Mouse (Mus musculus) left cerebral cortex, postnatal 10 days (tissue): ENCODE data around the gene Ces3a. TPM values are rescaled to one million over a fixed set of nuclear protein-coding genes. Genes with fewer than 3 reads are reported as not detected.
"Not testable (repeated sequence)": the region's sequence is repeated elsewhere in the genome, so short reads cannot be mapped to it uniquely, and the experiment has no call there.

Experiments
- DNase-seq, 2 experiments: peaks; one replicate each; pipeline ENCODE4 v3.0.0; 2021 to 2022; ENCODE audit warnings: low spot score in 2 of 2, mixed read lengths in 1 of 2; ENCODE audit errors: extremely low spot score in 1 of 2
- intact Hi-C: fragments of 180-260 bp; cut with DNase I; formaldehyde crosslinking; loops from one replicate; pipeline ENCODE4 v1.15.1; 2025
- total RNA-seq, 2 experiments: library from RNA; stranded (reverse); gene quantifications; 2 replicates each; pipeline ENCODE4 v1.2.3; 2021

The Ces3a gene
- not detected for total RNA-seq

DNA sequence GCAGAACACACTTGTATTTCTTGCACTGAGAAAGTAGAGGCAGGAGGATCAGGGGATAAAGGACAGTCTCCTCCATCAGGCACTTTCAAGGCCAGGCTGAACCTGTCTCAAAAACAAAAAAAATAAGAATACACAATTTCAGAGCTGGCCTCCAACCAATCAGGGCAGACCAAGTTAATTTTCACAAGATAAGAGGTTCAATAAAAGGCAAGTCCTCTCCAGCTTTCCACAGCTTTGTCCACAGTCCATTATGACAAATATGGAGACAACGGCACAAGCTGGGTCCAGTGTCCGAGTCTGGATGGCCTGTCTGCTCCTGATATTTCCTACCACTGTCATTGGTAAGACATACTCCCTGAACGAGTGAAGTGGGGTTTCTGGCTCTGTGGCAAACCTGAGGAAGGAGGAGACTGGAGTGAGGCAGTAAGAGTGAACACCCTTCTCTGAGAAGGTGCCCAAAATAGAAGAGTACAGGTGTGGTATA is at the start of gene Ces3a:
Gene Ces3a (plus strand): TSS at position 231 of the 484 bp plus-strand sequence.
- no peak for DNase-seq
- intact Hi-C loops = no loop called here

GRCm38 (mm10) chr8:104999183-104999582 is 49.2 kb upstream of the Ces3a start:
- DNase-seq = no peak
- intact Hi-C loops = no loop called here

GRCm38 (mm10) chr8:105000586-105000985 is 47.8 kb upstream of the Ces3a start, which contains the start of gene Ces2h:
TSS of gene Ces2h (plus strand) at chr8:105000853.
- intact Hi-C loops = no loop called here

GRCm38 (mm10) chr8:105010000-105010399 is 38.4 kb upstream of the Ces3a start:
- no peak for DNase-seq
- intact Hi-C loops = no loop called here

More at GRCm38 (mm10) chr8:105000586-105000985, 47.8 kb upstream of the Ces3a start, which contains the start of gene Ces2h:
- no peak for DNase-seq

GRCm38 (mm10) chr8:105011136-105011535 is 37.3 kb upstream of the Ces3a start:
- DNase-seq = no peak
- intact Hi-C loops = no loop called here

DNA sequence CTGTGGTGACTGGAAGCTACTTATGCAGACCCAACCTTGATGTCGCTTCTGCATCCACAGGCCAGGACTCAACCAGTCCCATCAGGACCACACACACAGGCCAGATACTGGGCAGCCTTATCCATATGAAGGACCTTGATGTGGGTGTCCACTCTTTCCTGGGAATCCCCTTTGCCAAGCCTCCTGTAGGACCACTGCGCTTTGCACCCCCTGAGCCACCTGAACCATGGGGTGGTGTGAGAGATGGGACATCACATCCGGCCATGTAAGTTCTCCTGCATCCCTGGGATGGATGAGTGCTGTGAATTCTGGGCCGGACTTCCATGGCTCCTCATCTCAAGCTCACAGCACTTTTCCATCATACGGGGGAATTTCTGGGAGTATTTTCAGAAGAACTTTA is 34.0 kb upstream of the Ces3a start:
- intact Hi-C loops = no loop called here
- DNase-seq = no peak

DNA sequence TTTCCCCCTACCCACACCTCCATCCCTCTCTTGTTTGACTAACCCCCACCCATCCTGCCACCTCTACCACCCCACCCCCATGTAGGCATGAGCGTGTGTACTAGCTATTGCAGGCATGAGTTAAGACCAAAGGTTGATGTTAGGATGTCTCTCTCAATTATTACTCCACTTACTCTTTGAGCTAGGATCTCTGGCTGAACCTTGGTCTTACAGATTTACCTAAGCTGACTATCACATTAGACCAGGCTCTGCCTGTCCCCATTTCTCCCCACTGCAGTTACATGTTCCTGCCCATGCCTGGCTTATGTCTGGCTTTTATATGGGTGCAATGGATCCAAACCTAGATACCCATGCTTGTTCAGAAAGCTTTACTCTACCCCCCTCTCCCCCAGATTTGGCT is 26.4 kb upstream of the Ces3a start:
- intact Hi-C loops = no loop called here
- DNase-seq = no peak

GRCm38 (mm10) chr8:105023087-105023486 is 25.3 kb upstream of the Ces3a start:
- DNase-seq = no peak
- intact Hi-C loops = no loop called here

DNA sequence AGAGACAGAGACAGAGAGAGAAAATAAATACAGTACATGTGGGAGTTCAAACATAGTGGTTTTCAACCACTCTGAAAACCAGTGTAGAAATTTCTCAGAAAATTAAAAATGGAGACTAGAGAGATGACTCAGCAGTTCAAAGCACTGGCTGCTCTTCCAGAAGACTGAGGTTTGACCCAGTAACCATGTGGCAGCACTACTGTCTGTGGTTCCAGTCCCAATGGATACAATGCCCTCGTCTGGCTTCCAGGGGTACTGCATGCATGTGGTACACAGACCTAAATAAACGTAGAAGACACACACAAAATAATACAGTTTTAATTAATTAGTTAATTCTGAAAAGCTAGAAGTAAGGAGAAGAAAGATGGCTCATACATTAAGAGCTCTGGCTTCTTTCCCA is 23.4 kb upstream of the Ces3a start:
- no peak for DNase-seq
- intact Hi-C loops = no loop called here

DNA sequence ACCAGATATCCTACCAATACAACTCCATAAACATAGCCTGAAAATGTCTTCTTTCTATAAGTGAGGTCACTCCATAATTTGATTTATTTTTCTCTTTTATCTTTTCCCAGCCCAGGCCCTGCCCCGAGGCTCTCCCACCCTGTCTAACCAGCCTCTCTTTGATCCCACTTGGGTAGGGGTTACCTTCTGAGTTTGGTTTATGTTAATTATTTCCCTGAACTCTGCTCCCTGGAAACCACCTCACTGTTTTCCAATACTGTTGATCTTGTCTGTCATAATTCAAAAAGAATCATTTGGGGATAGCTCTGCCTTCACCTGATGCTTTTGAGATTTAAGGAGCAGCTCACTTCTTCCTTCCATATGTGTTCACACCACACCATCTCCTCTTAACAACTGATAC is 4.9 kb upstream of the Ces3a start:
- intact Hi-C loops = no loop called here
- DNase-seq = no peak

DNA sequence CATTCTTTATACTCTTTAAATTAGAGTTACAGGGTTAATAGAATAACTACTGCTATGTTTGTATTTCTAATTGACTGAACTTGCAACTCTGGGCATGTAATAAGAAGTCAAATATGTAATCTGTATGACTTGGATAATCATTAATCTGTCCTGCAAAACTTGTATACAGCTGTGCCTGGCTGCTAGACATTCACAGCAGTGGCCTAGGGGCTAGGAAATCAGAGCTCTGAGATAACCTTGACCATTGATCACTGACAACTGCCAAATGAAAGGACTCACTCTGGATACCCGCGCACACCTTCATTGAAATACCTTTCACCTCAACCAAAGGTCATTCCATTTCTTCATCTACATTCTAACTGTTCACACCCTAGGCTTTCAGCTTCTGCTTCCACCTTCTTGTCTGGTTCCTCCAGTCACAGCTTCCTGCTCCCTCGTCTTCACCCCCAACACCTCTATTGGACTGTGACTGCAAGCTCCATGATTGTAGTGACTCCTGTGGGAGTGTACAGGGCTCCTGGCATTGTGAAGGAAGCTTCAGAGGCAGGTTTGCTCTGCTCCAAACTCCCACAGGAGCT is 2.5 kb upstream of the Ces3a start:
- no peak for DNase-seq
- intact Hi-C loops = no loop called here

DNA sequence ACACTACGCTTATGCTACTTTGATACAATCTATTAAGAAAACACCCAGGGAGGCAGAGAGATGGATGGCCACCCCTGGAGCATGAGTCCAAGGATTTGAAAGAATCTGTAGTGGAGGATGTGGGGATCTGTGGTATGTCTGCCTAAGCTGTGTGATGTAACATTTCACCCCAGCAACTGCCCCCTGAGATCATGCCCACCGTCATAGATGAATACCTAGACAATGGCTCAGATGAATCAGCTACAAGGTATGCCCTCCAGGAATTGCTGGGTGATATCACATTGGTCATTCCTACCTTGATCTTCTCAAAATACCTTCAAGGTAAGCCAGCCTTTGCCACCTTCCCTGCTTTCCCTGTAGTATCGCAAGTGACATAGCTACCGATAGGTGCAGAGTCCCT is 7.8 kb downstream of the Ces3a start:
- intact Hi-C loops = no loop called here
- no peak for DNase-seq

GRCm38 (mm10) chr8:105060056-105060455 is 11.7 kb downstream of the Ces3a start:
- intact Hi-C loops = no loop called here
- DNase-seq = no peak

DNA sequence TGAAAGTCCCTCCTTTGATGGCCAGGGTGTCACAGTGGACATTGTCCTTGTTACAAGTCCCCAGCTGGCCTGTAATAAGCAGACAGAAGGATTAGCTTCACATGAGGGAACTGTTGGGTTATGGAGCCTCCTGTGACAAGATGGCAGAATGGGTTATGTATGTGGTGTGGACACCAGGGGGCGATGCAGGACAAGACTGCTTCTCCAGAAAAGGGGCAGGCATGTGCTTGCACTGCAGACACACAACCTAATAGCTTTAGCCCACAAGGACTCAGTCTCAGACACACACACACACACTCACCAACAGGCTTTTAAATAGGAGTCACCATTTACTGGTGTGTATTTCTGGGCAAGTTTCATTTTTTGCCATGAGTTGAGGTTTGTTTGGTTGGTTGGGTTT is 18.4 kb downstream of the Ces3a start:
- intact Hi-C loops = no loop called here
- peak in 1 of 2 experiments; percentile 26 for DNase-seq

- DNase-seq, intact Hi-C loops: not testable (repeated sequence)
These were observed 19.5 kb downstream of the Ces3a start for GRCm38 (mm10) chr8:105067905-105068304.

GRCm38 (mm10) chr8:105068971-105069370 is 20.6 kb downstream of the Ces3a start:
- intact Hi-C loops = no loop called here
- no peak for DNase-seq

DNA sequence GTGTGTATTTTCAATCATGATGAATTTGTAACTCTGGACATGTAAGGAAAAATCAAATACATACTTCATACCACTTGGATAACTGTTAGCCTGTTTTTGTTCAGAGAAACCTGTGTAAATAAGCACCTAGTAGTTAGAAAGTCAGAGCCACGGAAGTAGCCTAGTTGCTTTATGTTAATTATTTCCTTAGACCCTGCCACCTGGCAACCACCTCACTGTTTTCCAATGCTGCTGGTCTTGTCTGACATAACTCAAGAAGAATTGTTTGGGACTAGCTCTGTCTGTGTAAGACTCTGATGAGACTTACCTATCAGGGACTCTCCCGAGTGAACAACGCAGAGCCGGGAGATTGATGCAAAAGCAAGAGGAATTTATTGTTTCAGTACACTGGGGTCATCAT is 28.2 kb downstream of the Ces3a start:
- DNase-seq = no peak
- intact Hi-C loops = no loop called here

DNA sequence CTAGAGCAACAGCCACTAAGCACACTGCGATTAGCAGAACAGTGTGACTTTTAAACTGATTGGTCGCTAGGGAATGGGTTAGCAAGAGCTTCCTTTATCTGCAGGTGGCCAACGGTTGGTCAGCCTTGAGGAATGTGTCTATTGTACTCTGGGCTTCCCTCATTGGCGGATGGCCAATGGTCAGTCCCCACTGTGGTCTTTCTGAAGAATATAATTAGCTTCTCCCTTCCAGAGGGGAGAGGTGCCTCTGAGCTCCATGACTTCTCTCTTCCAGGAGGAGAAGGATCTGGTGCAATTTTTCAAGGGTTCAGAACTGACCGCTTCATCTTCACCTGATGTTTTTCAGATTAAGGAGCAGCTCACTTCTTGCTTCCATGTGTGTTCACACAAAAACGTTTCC is 28.7 kb downstream of the Ces3a start:
- intact Hi-C loops = no loop called here

GRCm38 (mm10) chr8:105078591-105078990 is 30.2 kb downstream of the Ces3a start:
- intact Hi-C loops = no loop called here
- no peak for DNase-seq

More for the DNA sequence above, 28.7 kb downstream of the Ces3a start:
- no peak for DNase-seq

DNA sequence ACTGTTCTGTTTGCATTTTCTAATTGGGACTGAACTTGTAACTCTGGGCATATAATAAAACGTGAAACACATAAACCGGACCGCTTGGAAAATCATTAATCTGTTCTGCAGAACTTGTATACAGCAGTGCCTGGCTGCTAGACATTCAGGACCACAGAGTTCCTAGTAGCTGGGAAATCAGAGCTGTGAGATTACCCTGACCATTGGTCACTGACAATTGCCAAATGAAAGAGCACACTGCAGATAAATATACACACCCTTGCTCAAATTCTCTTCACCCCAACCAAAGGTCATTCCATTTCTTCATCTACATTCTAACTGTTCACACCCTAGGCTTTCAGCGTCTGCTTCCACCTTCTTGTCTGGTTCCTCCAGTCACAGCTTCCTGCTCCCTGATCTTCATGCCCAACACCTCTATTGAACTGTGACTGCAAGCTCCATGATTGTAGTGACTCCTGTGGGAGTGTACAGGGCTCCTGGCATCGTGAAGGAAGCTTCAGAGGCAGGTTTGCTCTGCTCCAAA is 32.5 kb downstream of the Ces3a start:
- DNase-seq = no peak
- intact Hi-C loops = no loop called here
